ENCODE assay signal across 21 mouse cellular contexts in genomic region chr2:157052448-157052847, GRCm38 (mm10). TPM values are rescaled to one million over a fixed set of nuclear protein-coding genes. Genes with fewer than 3 reads are reported as not detected.
DNase-seq lines count a peak whose midpoint lies in the region; ATAC-seq and TF ChIP-seq lines count a peak whose summit lies in the region.
"Had no signal": no experiment of that assay in that cellular context is flagged by ENCODE, and none has a peak within 500 bp of the region (broad histone marks: within the 10 kb centered on the region; RNA-seq: fewer than 3 reads in every experiment).

No protein-coding gene starts in this region.

- H3K36me3 ChIP-seq in hindbrain, embryonic 15.5 days = peaks cover 28% of the 10 kb centered on the region
- H3K36me3 ChIP-seq in hindbrain, embryonic 14.5 days (replicated peaks; ENCODE audit: control insufficient read depth, insufficient read depth) = peaks cover 49% of the 10 kb centered on the region
- peaks cover 62% of the 10 kb centered on the region for H3K36me3 ChIP-seq in midbrain, embryonic 13.5 days
- H3K36me3 ChIP-seq in midbrain, embryonic 11.5 days (ENCODE audit: control insufficient read depth, insufficient read depth, low read length) = peaks cover 17% of the 10 kb centered on the region
- H3K36me3 ChIP-seq: G1E had no signal

- no peak for ATAC-seq in hindbrain, embryonic 15.5 days (ENCODE audit: low FRiP score, low read depth)
- ATAC-seq in hindbrain, embryonic 14.5 days (ENCODE audit: low FRiP score) = no peak
- ATAC-seq in midbrain, embryonic 13.5 days = no peak
- ATAC-seq in midbrain, embryonic 11.5 days (ENCODE audit: low FRiP score) = no peak

- H3K27ac ChIP-seq in gastrocnemius, adult 2 months = no peak overlapping the region; the same call in 1 of the 2 replicates
- H3K27ac ChIP-seq in hindbrain, embryonic 15.5 days (replicated peaks) = 0 out of 2 replicates have a peak overlapping the region, but pooled peaks have one; percentile 2
- no peak overlapping the region for H3K27ac ChIP-seq in hindbrain, embryonic 14.5 days
- peak overlapping the region; percentile 25; the same call in 1 of the 2 replicates for H3K27ac ChIP-seq in midbrain, embryonic 13.5 days
- no peak overlapping the region for H3K27ac ChIP-seq in midbrain, embryonic 11.5 days (ENCODE audit: low read depth, low read length)
- peak overlapping the region; percentile 21; the same call in 1 of the 2 replicates for H3K27ac ChIP-seq in olfactory bulb, adult 2 months (ENCODE audit: insufficient read depth, low read depth, low read length)

- H3K4me1 ChIP-seq in hindbrain, embryonic 15.5 days (replicated peaks) = peaks cover 71% of the 10 kb centered on the region
- peaks cover 35% of the 10 kb centered on the region for H3K4me1 ChIP-seq in hindbrain, embryonic 14.5 days (replicated peaks; ENCODE audit: control insufficient read depth, insufficient read depth, low read length)
- peaks cover 51% of the 10 kb centered on the region for H3K4me1 ChIP-seq in midbrain, embryonic 13.5 days (replicated peaks)
- peaks cover 12% of the 10 kb centered on the region for H3K4me1 ChIP-seq in midbrain, embryonic 11.5 days (ENCODE audit: control insufficient read depth, insufficient read depth, low read length)
- peaks cover 56% of the 10 kb centered on the region for H3K4me1 ChIP-seq in olfactory bulb, adult 2 months (ENCODE audit: control insufficient read depth, insufficient read depth, low read length)

- H3K4me3 ChIP-seq in gastrocnemius, adult 2 months = no peak overlapping the region
- H3K4me3 ChIP-seq in hindbrain, embryonic 15.5 days = no peak overlapping the region
- no peak overlapping the region for H3K4me3 ChIP-seq in hindbrain, embryonic 14.5 days (replicated peaks; ENCODE audit: low read length)
- no peak overlapping the region for H3K4me3 ChIP-seq in midbrain, embryonic 13.5 days (replicated peaks)
- no peak overlapping the region for H3K4me3 ChIP-seq in midbrain, embryonic 11.5 days (ENCODE audit: low read depth, low read length)
- no peak overlapping the region for H3K4me3 ChIP-seq in olfactory bulb, adult 2 months (ENCODE audit: insufficient read depth, low read depth, low read length)
- H3K4me3 ChIP-seq: megakaryocyte, embryonic 14.5 days had no signal

- H3K27me3 ChIP-seq in hindbrain, embryonic 15.5 days = no peaks in the 10 kb centered on the region
- H3K27me3 ChIP-seq in hindbrain, embryonic 14.5 days (ENCODE audit: control insufficient read depth, insufficient read depth, low read length) = no peaks in the 10 kb centered on the region
- no peaks in the 10 kb centered on the region for H3K27me3 ChIP-seq in midbrain, embryonic 13.5 days
- H3K27me3 ChIP-seq in midbrain, embryonic 11.5 days (ENCODE audit: control insufficient read depth, insufficient read depth, low read length) = no peaks in the 10 kb centered on the region

- H3K9ac ChIP-seq in hindbrain, embryonic 15.5 days = no peak overlapping the region
- no peak overlapping the region for H3K9ac ChIP-seq in hindbrain, embryonic 14.5 days
- no peak overlapping the region for H3K9ac ChIP-seq in midbrain, embryonic 13.5 days (replicated peaks)
- no peak overlapping the region for H3K9ac ChIP-seq in midbrain, embryonic 11.5 days (ENCODE audit: low read length)

- no peak for TF ChIP-seq POLR2A in olfactory bulb, adult 2 months (IDR thresholded peaks at IDR 0.05; ENCODE audit: insufficient read depth, low read depth, low read length)

- peak; percentile 14 for DNase-seq in gastrocnemius, adult 2 months
- DNase-seq in gastrocnemius, adult 8-10 months (ENCODE audit: low spot score in 2 of 2) = no peak
- no peak for DNase-seq in hindbrain, embryonic 14.5 days (ENCODE audit: low spot score)
- DNase-seq in midbrain, embryonic 11.5 days (ENCODE audit: low spot score, missing footprints) = no peak
- DNase-seq: adrenal gland, adult 8-10 months; cerebellum, postnatal 36 days; kidney, postnatal 14 days; right cerebral cortex, postnatal 25 days; thymus, postnatal 25 days had no signal

- intact Hi-C loops in gastrocnemius, adult 2 months (cut with DNase I) = no loop called here

- no peak for TF ChIP-seq CTCF in gastrocnemius, adult 2 months (IDR thresholded peaks at IDR 0.05)
- no peak for TF ChIP-seq CTCF in olfactory bulb, adult 2 months (IDR thresholded peaks at IDR 0.05; ENCODE audit: insufficient read depth, low read depth, low read length)

- no peak overlapping the region for H3K4me2 ChIP-seq in hindbrain, embryonic 15.5 days
- H3K4me2 ChIP-seq in hindbrain, embryonic 14.5 days (replicated peaks) = no peak overlapping the region
- H3K4me2 ChIP-seq in midbrain, embryonic 13.5 days (replicated peaks) = no peak overlapping the region
- H3K4me2 ChIP-seq in midbrain, embryonic 11.5 days = no peak overlapping the region
- H3K4me2 ChIP-seq: liver, embryonic 11.5 days had no signal

- WGBS in hindbrain, embryonic 15.5 days = 71% methylated on average over 8 of the region's 8 CpGs
- 73% methylated on average over 8 of the region's 8 CpGs for WGBS in hindbrain, embryonic 14.5 days
- WGBS in midbrain, embryonic 13.5 days = 83% methylated on average over 8 of the region's 8 CpGs
- WGBS in midbrain, embryonic 11.5 days = 84% methylated on average over 8 of the region's 8 CpGs
- 61% methylated on average over 8 of the region's 8 CpGs for WGBS in olfactory bulb, adult 2 months

- no peaks in the 10 kb centered on the region for H3K9me3 ChIP-seq in hindbrain, embryonic 15.5 days
- no peaks in the 10 kb centered on the region for H3K9me3 ChIP-seq in hindbrain, embryonic 14.5 days (ENCODE audit: control insufficient read depth, low read length)
- no peaks in the 10 kb centered on the region for H3K9me3 ChIP-seq in midbrain, embryonic 13.5 days
- no peaks in the 10 kb centered on the region for H3K9me3 ChIP-seq in midbrain, embryonic 11.5 days (ENCODE audit: control insufficient read depth, low read length)
- H3K9me3 ChIP-seq: G1E; megakaryocyte, embryonic 14.5 days had no signal

RNA-seq across cellular contexts. Expression of gene Soga1, which starts 26.6 kb away (rescaled TPM):
- total RNA-seq in gastrocnemius, adult 2 months (2021) = 1 to 10 TPM; 2.8 to 4.5 TPM
- 1 to 10 TPM; 1.7 to 3.5 (median 2.3) TPM for total RNA-seq in gastrocnemius, adult 8-10 months (2022)
- polyA plus RNA-seq in hindbrain, embryonic 15.5 days (2015; fragmentation: Nextera tagmentation; extraction: Ambion mirVana) = 5.2 and 6.3 TPM in 2 replicates
- polyA plus RNA-seq in hindbrain, embryonic 14.5 days (2014; fragmentation: Nextera tagmentation; extraction: Ambion mirVana) = 9.5 and 9.7 TPM in 2 replicates
- polyA plus RNA-seq in midbrain, embryonic 13.5 days (2015; fragmentation: Nextera tagmentation; extraction: Ambion mirVana) = 6.2 and 6.4 TPM in 2 replicates
- 5.2 and 6.0 TPM in 2 replicates for polyA plus RNA-seq in midbrain, embryonic 11.5 days (2014; fragmentation: Nextera tagmentation; extraction: Ambion mirVana)
- not detected in 2 replicates for polyA plus RNA-seq in olfactory bulb, adult 2 months (2012; ENCODE audit: insufficient read depth, insufficient read length, low replicate concordance, missing spikeins)

RNA-seq across cellular contexts. Expression of gene Tldc2, which starts 34.4 kb away (rescaled TPM):
- not detected for total RNA-seq in gastrocnemius, adult 2 months (2021)
- total RNA-seq in gastrocnemius, adult 8-10 months (2022) = not detected
- not detected in 2 replicates for polyA plus RNA-seq in hindbrain, embryonic 15.5 days (2015; fragmentation: Nextera tagmentation; extraction: Ambion mirVana)
- polyA plus RNA-seq in hindbrain, embryonic 14.5 days (2014; fragmentation: Nextera tagmentation; extraction: Ambion mirVana) = not detected in 2 replicates
- not detected in 2 replicates for polyA plus RNA-seq in midbrain, embryonic 13.5 days (2015; fragmentation: Nextera tagmentation; extraction: Ambion mirVana)
- polyA plus RNA-seq in midbrain, embryonic 11.5 days (2014; fragmentation: Nextera tagmentation; extraction: Ambion mirVana) = not detected in 2 replicates
- not detected in 2 replicates for polyA plus RNA-seq in olfactory bulb, adult 2 months (2012; ENCODE audit: insufficient read depth, insufficient read length, low replicate concordance, missing spikeins)
- total RNA-seq: adrenal gland, adult 8-10 months; G1E; gastrocnemius, postnatal 4 days; hematopoietic stem cell, adult 5-6 weeks; layer of hippocampus, postnatal 25 days; left cerebral cortex, postnatal 36 days had no signal
- polyA plus RNA-seq: embryonic facial prominence, embryonic 11.5 days; G1E; liver, embryonic 11.5 days; lung, embryonic 16.5 days had no signal

RNA-seq across cellular contexts. Expression of gene Dsn1, which starts 45.5 kb away (rescaled TPM):
- 1 to 10 TPM; 1.2 to 1.6 TPM for total RNA-seq in gastrocnemius, adult 2 months (2021)
- total RNA-seq in gastrocnemius, adult 8-10 months (2022) = 1 to 10 TPM; 2.2 to 2.5 (median 2.3) TPM
- 11.0 and 13.2 TPM in 2 replicates for polyA plus RNA-seq in hindbrain, embryonic 15.5 days (2015; fragmentation: Nextera tagmentation; extraction: Ambion mirVana)
- polyA plus RNA-seq in hindbrain, embryonic 14.5 days (2014; fragmentation: Nextera tagmentation; extraction: Ambion mirVana) = 11.3 and 11.9 TPM in 2 replicates
- 18.0 and 18.7 TPM in 2 replicates for polyA plus RNA-seq in midbrain, embryonic 13.5 days (2015; fragmentation: Nextera tagmentation; extraction: Ambion mirVana)
- polyA plus RNA-seq in midbrain, embryonic 11.5 days (2014; fragmentation: Nextera tagmentation; extraction: Ambion mirVana) = 51.4 and 56.9 TPM in 2 replicates
- not detected in 2 replicates for polyA plus RNA-seq in olfactory bulb, adult 2 months (2012; ENCODE audit: insufficient read depth, insufficient read length, low replicate concordance, missing spikeins)

Comparison
In these comparisons a context has a peak if more than half of its experiments do, and no peak if none do; other contexts are left out.
1. H3K27ac ChIP-seq: peak in hindbrain, embryonic 15.5 days (single experiment), midbrain, embryonic 13.5 days (single experiment) and olfactory bulb, adult 2 months (single experiment); none in gastrocnemius, adult 2 months (single experiment), hindbrain, embryonic 14.5 days (single experiment) and midbrain, embryonic 11.5 days (single experiment).
2. RNA of gene Dsn1, which starts 45.5 kb away (polyA plus RNA-seq): 51.4 to 56.9 TPM in midbrain, embryonic 11.5 days, 18.0 to 18.7 TPM in midbrain, embryonic 13.5 days, 11.3 to 11.9 TPM in hindbrain, embryonic 14.5 days and 11.0 to 13.2 TPM in hindbrain, embryonic 15.5 days; not detected in olfactory bulb, adult 2 months; every median in the first group is over 10 times any median in the second.